Mouse (Mus musculus) ES-Bruce4 (cell line): ENCODE data around the gene Syt17.

Experiments used
- CTCF ChIP-seq: IDR thresholded peaks from one replicate; pipeline ENCODE4 v1.8.1; 2011; ENCODE audit warnings: low read depth, low read length
- EP300 ChIP-seq: IDR thresholded peaks from 2 replicates; pipeline ENCODE4 v1.6.1; 2011; ENCODE audit warnings: low read depth, low read length; ENCODE audit not compliant: insufficient read depth
- POLR2A ChIP-seq: IDR thresholded peaks from one replicate; pipeline ENCODE4 v1.8.1; 2011; ENCODE audit warnings: low read length; ENCODE audit not compliant: insufficient read depth

DNA sequence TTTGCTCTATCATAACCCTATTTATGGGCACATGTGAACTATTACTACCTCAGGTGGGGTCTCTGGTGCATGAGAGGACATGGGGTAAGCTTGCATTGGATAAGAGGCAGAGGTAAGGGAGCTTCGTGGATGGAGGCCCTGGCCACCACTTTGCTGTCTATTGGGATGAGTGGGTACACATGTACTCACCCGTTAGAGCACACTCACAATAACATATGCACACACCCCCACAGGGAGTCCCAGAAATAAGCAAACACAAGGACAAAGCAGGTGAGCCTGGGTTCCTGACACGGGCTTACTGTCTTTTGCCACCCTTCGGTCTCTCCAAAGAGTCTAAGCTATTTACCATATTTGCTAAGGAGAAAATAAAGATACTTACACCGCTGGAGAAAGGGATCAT lies 67.0 kb downstream of the Syt17 start:
- TF ChIP-seq CTCF (no peak), POLR2A (no peak), EP300 (no peak)
